Mouse (Mus musculus) liver, adult 2 months (tissue): ENCODE measurements at regions not wholly inside any gene's neighbourhood (a gene's known extent, or its start where the extent isn't known, plus 50 kb on each side); places are given as distances from the start of the nearest gene placed in this dataset.

Source experiments
- CTCF ChIP-seq: fragments of 200-500 bp; IDR thresholded peaks from 2 replicates; pipeline ENCODE4 v1.5.1; 2011; ENCODE audit warnings: low read depth, low read length, control low read depth
- POLR2A ChIP-seq: fragments of 200-500 bp; IDR thresholded peaks from 2 replicates; pipeline ENCODE4 v1.6.1; 2011; ENCODE audit warnings: low read length, control low read depth; ENCODE audit not compliant: insufficient read depth; ENCODE audit errors: extremely low read depth

DNA sequence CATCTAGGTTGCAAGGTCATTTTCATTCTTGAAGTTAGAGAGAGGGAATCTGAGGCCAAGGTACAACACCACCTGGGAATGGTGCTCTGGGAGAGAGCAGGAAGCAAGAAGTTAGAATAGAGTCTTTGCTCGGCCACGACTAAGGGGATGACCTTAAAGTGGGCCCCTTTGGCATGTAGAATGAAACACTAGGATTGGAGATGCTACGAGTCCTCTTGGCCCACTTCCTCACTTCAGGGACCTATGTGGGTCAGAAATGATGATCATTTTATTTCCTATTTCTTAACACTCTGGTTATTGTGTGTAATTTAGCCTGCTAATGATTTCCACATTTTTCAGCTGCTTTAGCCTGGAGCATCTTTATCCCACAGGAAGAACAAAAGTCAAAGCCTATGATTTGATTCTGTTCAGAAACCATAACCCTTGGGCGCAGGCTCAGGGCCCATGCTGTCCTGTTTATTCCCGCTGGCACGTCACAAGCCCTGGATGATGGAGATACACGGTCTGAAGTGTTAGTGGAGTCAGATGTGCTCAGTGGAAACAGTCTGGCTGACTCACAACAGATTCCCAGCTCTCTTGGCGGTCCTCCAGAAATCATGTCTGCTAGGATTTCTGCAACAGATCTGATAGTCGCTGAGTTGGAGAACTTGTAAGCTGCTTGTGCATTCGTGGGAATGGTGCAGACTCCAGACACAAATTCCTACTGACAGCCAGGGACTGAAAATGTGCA is 340.0 kb upstream of the Fam92a start:
- TF ChIP-seq POLR2A = no peak
- TF ChIP-seq CTCF = no peak
